Mouse (Mus musculus) heart, adult 2 months (tissue): ENCODE results near the gene Aldh1l1. TPM values are rescaled to one million over a fixed set of nuclear protein-coding genes. Genes with fewer than 3 reads are reported as not detected.

Experiments
- DNase-seq, 2 experiments: peaks; one replicate each; pipeline ENCODE4 v3.0.0; 2021
- H3K27ac ChIP-seq: fragments of 200-600 bp; 2 replicates; pipeline ENCODE4 v1.8.1; 2022
- H3K27me3 ChIP-seq: fragments of 200-500 bp; 2 replicates; pipeline ENCODE4 v1.6.1; 2012; ENCODE audit warnings: mild to moderate bottlenecking, low read length, inconsistent platforms, mixed read lengths; ENCODE audit not compliant: control insufficient read depth, insufficient read depth
- H3K36me3 ChIP-seq: fragments of 200-500 bp; 2 replicates; pipeline ENCODE4 v1.6.1; 2012; ENCODE audit warnings: low read length, inconsistent platforms; ENCODE audit not compliant: control insufficient read depth, insufficient read depth
- H3K4me1 ChIP-seq: fragments of 200-500 bp; 2 replicates; pipeline ENCODE4 v1.6.1; 2011; ENCODE audit warnings: low read length; ENCODE audit not compliant: control insufficient read depth, insufficient read depth
- H3K4me3 ChIP-seq: fragments of 200-600 bp; 2 replicates; pipeline ENCODE4 v1.8.1; 2022
- H3K79me2 ChIP-seq: fragments of 200-500 bp; replicated peaks from 2 replicates; pipeline ENCODE4 v1.6.1; 2012; ENCODE audit warnings: mild to moderate bottlenecking, inconsistent platforms, low read length, moderate library complexity, mixed read lengths; ENCODE audit not compliant: control insufficient read depth, insufficient read depth
- H3K9ac ChIP-seq: fragments of 200-500 bp; 2 replicates; pipeline ENCODE4 v1.6.1; 2012; ENCODE audit warnings: low read depth, mild to moderate bottlenecking, control low read depth, inconsistent platforms, low read length, mixed read lengths
- CTCF ChIP-seq: fragments of 200-600 bp; IDR thresholded peaks from 2 replicates; pipeline ENCODE4 v1.8.1; 2022; ENCODE audit warnings: antibody characterized with exemption, mild to moderate bottlenecking, moderate library complexity
- EP300 ChIP-seq: fragments of 200-500 bp; IDR thresholded peaks from 2 replicates; pipeline ENCODE4 v1.6.1; 2011; ENCODE audit warnings: low read depth, low read length, control low read depth; ENCODE audit not compliant: insufficient read depth
- POLR2A ChIP-seq: fragments of 200-500 bp; IDR thresholded peaks from 2 replicates; pipeline ENCODE4 v1.6.1; 2011; ENCODE audit warnings: mild to moderate bottlenecking, low read depth, low read length, control low read depth; ENCODE audit not compliant: insufficient read depth
- WGBS: fragments of 180-500 bp; shearing (Covaris S2); methylation state at CpG from one replicate; pipeline ENCODE4 v1.1.7; 2018; 5-methylcytosine and 5-hydroxymethylcytosine counted together
- intact Hi-C: fragments of 180-260 bp; cut with DNase I; formaldehyde crosslinking; loops from one replicate; pipeline ENCODE4 v1.15.1; 2025
- polyA plus RNA-seq: library from polyadenylated mRNA; depleted of rRNA; stranded (reverse); fragments of >200 nt; gene quantifications from 2 replicates; pipeline ENCODE4 v1.2.3, GENCODE M21; 2012
- total RNA-seq, 2 experiments: library from RNA; stranded (reverse); gene quantifications; 2 replicates each; pipeline ENCODE4 v1.2.3; 2021

The Aldh1l1 gene
- total and polyA plus RNA-seq, 3 experiments, result 2.5 to 3.7 (median 3.2) TPM

GRCm38 (mm10) chr6:90484249-90484648 is 2.0 kb upstream of the Aldh1l1 start:
- H3K4me3 ChIP-seq, result no peak overlapping the region
- TF ChIP-seq CTCF, result no peak
- TF ChIP-seq POLR2A, result no peak
- TF ChIP-seq EP300, result no peak
- no peak overlapping the region for H3K9ac ChIP-seq
- intact Hi-C loops, result no loop called here
- no peaks in the 10 kb centered on the region for H3K79me2 ChIP-seq
- no peak overlapping the region for H3K27ac ChIP-seq
- no peak for DNase-seq
- 72% methylated on average over 3 of the region's 3 CpGs for WGBS
- H3K27me3 ChIP-seq, result no peaks in the 10 kb centered on the region
- H3K36me3 ChIP-seq, result no peaks in the 10 kb centered on the region
- no peaks in the 10 kb centered on the region for H3K4me1 ChIP-seq

- Histone ChIP-seq H3K27me3 (no peaks in the 10 kb centered on the region), H3K4me3 (no peak overlapping the region), H3K4me1 (no peaks in the 10 kb centered on the region), H3K9ac (no peak overlapping the region), H3K27ac (no peak overlapping the region), H3K79me2 (no peaks in the 10 kb centered on the region), H3K36me3 (no peaks in the 10 kb centered on the region)
- no peak for TF ChIP-seq EP300
- no peak for TF ChIP-seq POLR2A
- no peak for TF ChIP-seq CTCF
- intact Hi-C loops, result no loop called here
- 57% methylated on average over 5 of the region's 5 CpGs for WGBS
- DNase-seq, result no peak
Measured at GRCm38 (mm10) chr6:90484876-90485275, 1.4 kb upstream of the Aldh1l1 start.

GRCm38 (mm10) chr6:90487531-90487930 is 1.3 kb downstream of the Aldh1l1 start:
- no peak for DNase-seq
- Histone ChIP-seq H3K4me1 (no peaks in the 10 kb centered on the region), H3K79me2 (no peaks in the 10 kb centered on the region), H3K36me3 (no peaks in the 10 kb centered on the region), H3K9ac (no peak overlapping the region), H3K27me3 (no peaks in the 10 kb centered on the region), H3K27ac (no peak overlapping the region), H3K4me3 (no peak overlapping the region)
- WGBS, result 91% methylated on average over 1 of the region's 1 CpGs
- no peak for TF ChIP-seq CTCF
- TF ChIP-seq EP300, result no peak
- TF ChIP-seq POLR2A, result no peak
- intact Hi-C loops, result no loop called here

GRCm38 (mm10) chr6:90489532-90489931 is 3.3 kb downstream of the Aldh1l1 start:
- H3K27me3 ChIP-seq, result no peaks in the 10 kb centered on the region
- H3K36me3 ChIP-seq, result no peaks in the 10 kb centered on the region
- intact Hi-C loops, result no loop called here
- H3K4me3 ChIP-seq, result no peak overlapping the region
- H3K27ac ChIP-seq, result no peak overlapping the region
- no peak for DNase-seq
- H3K9ac ChIP-seq, result no peak overlapping the region
- no peaks in the 10 kb centered on the region for H3K79me2 ChIP-seq
- 81% methylated on average over 3 of the region's 3 CpGs for WGBS
- no peaks in the 10 kb centered on the region for H3K4me1 ChIP-seq
- TF ChIP-seq EP300, result no peak
- TF ChIP-seq CTCF, result no peak
- no peak for TF ChIP-seq POLR2A

GRCm38 (mm10) chr6:90490976-90491375 is 4.7 kb downstream of the Aldh1l1 start:
- no peak overlapping the region for H3K9ac ChIP-seq
- H3K4me3 ChIP-seq, result no peak overlapping the region
- 54% methylated on average over 2 of the region's 2 CpGs for WGBS
- no peak for DNase-seq
- H3K4me1 ChIP-seq, result peaks cover 5% of the 10 kb centered on the region
- H3K27me3 ChIP-seq, result no peaks in the 10 kb centered on the region
- no peaks in the 10 kb centered on the region for H3K36me3 ChIP-seq
- H3K79me2 ChIP-seq, result no peaks in the 10 kb centered on the region
- no peak overlapping the region for H3K27ac ChIP-seq
- no peak for TF ChIP-seq POLR2A
- TF ChIP-seq CTCF, result no peak
- TF ChIP-seq EP300, result no peak
- intact Hi-C loops, result no loop called here

- Histone ChIP-seq H3K4me1 (peaks cover 11% of the 10 kb centered on the region), H3K4me3 (no peak overlapping the region), H3K27ac (no peak overlapping the region), H3K79me2 (no peaks in the 10 kb centered on the region), H3K27me3 (no peaks in the 10 kb centered on the region), H3K9ac (no peak overlapping the region), H3K36me3 (no peaks in the 10 kb centered on the region)
- intact Hi-C loops, result no loop called here
- no peak for DNase-seq
- no peak for TF ChIP-seq CTCF
- TF ChIP-seq POLR2A, result no peak
- no peak for TF ChIP-seq EP300
- 84% methylated on average over 10 of the region's 10 CpGs for WGBS
Measured at GRCm38 (mm10) chr6:90491956-90492744, 5.9 kb downstream of the Aldh1l1 start.
